In genomic region chr13:73718225-73718624, GRCm38 (mm10) we compare ENCODE assay signal across 9 mouse cellular contexts. TPM values are rescaled to one million over a fixed set of nuclear protein-coding genes. Genes with fewer than 3 reads are reported as not detected.
DNase-seq lines count a peak whose midpoint lies in the region; ATAC-seq and TF ChIP-seq lines count a peak whose summit lies in the region.
"Had no signal": no experiment of that assay in that cellular context is flagged by ENCODE, and none has a peak within 500 bp of the region (broad histone marks: within the 10 kb centered on the region; RNA-seq: fewer than 3 reads in every experiment).

No protein-coding gene starts in this region.

- ATAC-seq in forebrain, postnatal 0 days: peak; percentile 88
- peak; percentile 77 for ATAC-seq in inflammation-experienced regulatory T-cells, adult 6 months
- peak; percentile 66 for ATAC-seq in megakaryocyte-erythroid progenitor cell, adult 5-6 weeks (replicated peaks; ENCODE audit: low FRiP score, low TSS enrichment, poor library complexity, severe bottlenecking)

- peak; percentile 95 for TF ChIP-seq CTCF in forebrain, postnatal 0 days (IDR thresholded peaks at IDR 0.05; ENCODE audit: low read depth)

- no peaks in the 10 kb centered on the region for H3K9me3 ChIP-seq in forebrain, postnatal 0 days (ENCODE audit: low read length)

- peak; percentile 85 for DNase-seq in R1 (ENCODE audit: low read depth, low spot score)
- peak; percentile 37 for DNase-seq in cerebellum, adult 11-12 months
- DNase-seq in forebrain, postnatal 0 days: peak; percentile 93
- peak; percentile 82 to 87 for DNase-seq in left cerebral cortex, adult 18-20 months (ENCODE audit: low spot score in 2 of 2)
- DNase-seq in right cerebral cortex, postnatal 25 days: peak; percentile 74
- DNase-seq in urinary bladder, postnatal 4 days (ENCODE audit: low spot score in 2 of 2): peak; percentile 68 to 82

- H3K9ac ChIP-seq in forebrain, postnatal 0 days: no peak overlapping the region

- H3K4me1 ChIP-seq in forebrain, postnatal 0 days (ENCODE audit: insufficient read depth): no peaks in the 10 kb centered on the region

- no peak overlapping the region for H3K4me2 ChIP-seq in forebrain, postnatal 0 days (ENCODE audit: low read depth)

- H3K27me3 ChIP-seq in forebrain, postnatal 0 days (ENCODE audit: insufficient read depth, low read length): no peaks in the 10 kb centered on the region

- H3K4me3 ChIP-seq in forebrain, postnatal 0 days (ENCODE audit: low read depth, low read length): no peak overlapping the region

- no peak overlapping the region for H3K27ac ChIP-seq in forebrain, postnatal 0 days (ENCODE audit: low read depth, low read length)
- H3K27ac ChIP-seq: macrophage had no signal

- 0% methylated on average over 2 of the region's 2 CpGs for WGBS in forebrain, postnatal 0 days

- H3K36me3 ChIP-seq in forebrain, postnatal 0 days (ENCODE audit: insufficient read depth): no peaks in the 10 kb centered on the region

RNA-seq across cellular contexts. Expression of gene Slc6a19, which starts 13.6 kb away (rescaled TPM):
- 0.15 and 0.43 TPM in 2 replicates for total RNA-seq in forebrain, postnatal 0 days (2014; rRNA removed)
- polyA plus RNA-seq in forebrain, postnatal 0 days (2015; fragmentation: Nextera tagmentation; extraction: Ambion mirVana): 0.13 and 0.22 TPM in 2 replicates
- polyA plus RNA-seq in inflammation-experienced regulatory T-cells, adult 6 months (2017; shearing (Covaris generic)): not detected
- not detected for total RNA-seq in left cerebral cortex, adult 18-20 months (2021)
- 2.0 and 5.1 TPM in 2 replicates for total RNA-seq in megakaryocyte-erythroid progenitor cell, adult 5-6 weeks (2014; fragmentation: Nextera tagmentation)
- total RNA-seq in megakaryocyte-erythroid progenitor cell, adult 5-6 weeks (2017): not detected in 2 replicates

RNA-seq across cellular contexts. Expression of gene Slc12a7, which starts 14.7 kb away (rescaled TPM):
- total RNA-seq in forebrain, postnatal 0 days (2014; rRNA removed): 4.5 and 14.8 TPM in 2 replicates
- polyA plus RNA-seq in forebrain, postnatal 0 days (2015; fragmentation: Nextera tagmentation; extraction: Ambion mirVana): 3.7 and 4.9 TPM in 2 replicates
- 10 to 100 TPM; 17.3 to 41.0 (median 40.8) TPM for polyA plus RNA-seq in inflammation-experienced regulatory T-cells, adult 6 months (2017; shearing (Covaris generic))
- total RNA-seq in left cerebral cortex, adult 18-20 months (2021): 1 to 10 TPM; 4.5 to 5.0 TPM
- 13.3 and 15.4 TPM in 2 replicates for total RNA-seq in megakaryocyte-erythroid progenitor cell, adult 5-6 weeks (2014; fragmentation: Nextera tagmentation)
- total RNA-seq in megakaryocyte-erythroid progenitor cell, adult 5-6 weeks (2017): 2.2 and 3.5 TPM in 2 replicates

RNA-seq across cellular contexts. Expression of gene Slc6a18, which starts 40.4 kb away (rescaled TPM):
- total RNA-seq in forebrain, postnatal 0 days (2014; rRNA removed): not detected in 2 replicates
- polyA plus RNA-seq in forebrain, postnatal 0 days (2015; fragmentation: Nextera tagmentation; extraction: Ambion mirVana): not detected in 2 replicates
- polyA plus RNA-seq in inflammation-experienced regulatory T-cells, adult 6 months (2017; shearing (Covaris generic)): not detected
- total RNA-seq in left cerebral cortex, adult 18-20 months (2021): not detected
- total RNA-seq in megakaryocyte-erythroid progenitor cell, adult 5-6 weeks (2014; fragmentation: Nextera tagmentation): not detected in 2 replicates
- total RNA-seq in megakaryocyte-erythroid progenitor cell, adult 5-6 weeks (2017): not detected in 2 replicates
- polyA plus RNA-seq: macrophage had no signal

Comparison
In these comparisons a context has a peak if more than half of its experiments do, and no peak if none do; other contexts are left out.
1. DNase-seq: peak in every context shown above with its lines; median percentile 93 in forebrain, postnatal 0 days; 85 in R1; 84 in left cerebral cortex, adult 18-20 months; 75 in urinary bladder, postnatal 4 days; 74 in right cerebral cortex, postnatal 25 days; 37 in cerebellum, adult 11-12 months.